Mouse (Mus musculus) left cerebral cortex, postnatal 36 days (tissue): ENCODE measurements around the gene Rps6kc1. TPM values are rescaled to one million over a fixed set of nuclear protein-coding genes. Genes with fewer than 3 reads are reported as not detected.

Experiments used
- DNase-seq, 2 experiments: peaks; one replicate each; pipeline ENCODE4 v3.0.0; 2021 to 2022; ENCODE audit warnings: low spot score in 2 of 2, mixed read lengths in 1 of 2
- intact Hi-C: fragments of 180-260 bp; cut with DNase I; formaldehyde crosslinking; loops from one replicate; pipeline ENCODE4 v1.15.1; 2025
- total RNA-seq, 2 experiments: library from RNA; stranded (reverse); gene quantifications; 2 replicates each; pipeline ENCODE4 v1.2.3; 2021

The Rps6kc1 gene
- total RNA-seq, 2 experiments from 2014 or later: 108 to 116 TPM

- intact Hi-C loops: no loop called here
- DNase-seq: no peak
These were observed 120.8 kb downstream of the Rps6kc1 start for GRCm38 (mm10) chr1:190790720-190791119.

- intact Hi-C loops: no loop called here
- no peak for DNase-seq
These were observed 133.9 kb downstream of the Rps6kc1 start for GRCm38 (mm10) chr1:190777660-190778059.

GRCm38 (mm10) chr1:190776260-190776659 is 135.3 kb downstream of the Rps6kc1 start:
- no peak for DNase-seq
- intact Hi-C loops: no loop called here

GRCm38 (mm10) chr1:190772088-190772885 is 139.3 kb downstream of the Rps6kc1 start:
- DNase-seq: no peak
- intact Hi-C loops: no loop called here

GRCm38 (mm10) chr1:190769748-190770147 is 141.8 kb downstream of the Rps6kc1 start:
- DNase-seq: no peak
- intact Hi-C loops: no loop called here

GRCm38 (mm10) chr1:190768307-190768706 is 143.3 kb downstream of the Rps6kc1 start:
- peak in 1 of 2 experiments; percentile 23 for DNase-seq
- intact Hi-C loops: no loop called here

- intact Hi-C loops: no loop called here
These were observed 143.9 kb downstream of the Rps6kc1 start for GRCm38 (mm10) chr1:190767621-190768020.

GRCm38 (mm10) chr1:190766800-190767199 is 144.8 kb downstream of the Rps6kc1 start:
- intact Hi-C loops: no loop called here
- no peak for DNase-seq

More at GRCm38 (mm10) chr1:190767621-190768020, 143.9 kb downstream of the Rps6kc1 start:
- DNase-seq: no peak

- DNase-seq: peak; percentile 21 to 44
- intact Hi-C loops: no loop called here
These were observed 147.8 kb downstream of the Rps6kc1 start for GRCm38 (mm10) chr1:190763756-190764155.

- intact Hi-C loops: no loop called here
- no peak for DNase-seq
These were observed 149.8 kb downstream of the Rps6kc1 start for GRCm38 (mm10) chr1:190761786-190762185.

- intact Hi-C loops: no loop called here
These were observed 153.7 kb downstream of the Rps6kc1 start for GRCm38 (mm10) chr1:190757899-190758298.

GRCm38 (mm10) chr1:190751794-190752570 is 159.6 kb downstream of the Rps6kc1 start:
- DNase-seq: no peak

More at GRCm38 (mm10) chr1:190757899-190758298, 153.7 kb downstream of the Rps6kc1 start:
- no peak for DNase-seq

GRCm38 (mm10) chr1:190748937-190749336 is 162.6 kb downstream of the Rps6kc1 start:
- intact Hi-C loops: no loop called here
- DNase-seq: no peak

More at GRCm38 (mm10) chr1:190751794-190752570, 159.6 kb downstream of the Rps6kc1 start:
- intact Hi-C loops: no loop called here

- no peak for DNase-seq
- intact Hi-C loops: no loop called here
These were observed 170.1 kb downstream of the Rps6kc1 start for GRCm38 (mm10) chr1:190741421-190741820.

- intact Hi-C loops: no loop called here
- no peak for DNase-seq
These were observed 178.8 kb downstream of the Rps6kc1 start for GRCm38 (mm10) chr1:190732803-190733202.

- DNase-seq: no peak
These were observed 182.0 kb downstream of the Rps6kc1 start for GRCm38 (mm10) chr1:190729516-190730088.

GRCm38 (mm10) chr1:190728111-190728651 is 183.4 kb downstream of the Rps6kc1 start:
- DNase-seq: peak in 1 of 2 experiments; percentile 10
- intact Hi-C loops: no loop called here

More at GRCm38 (mm10) chr1:190729516-190730088, 182.0 kb downstream of the Rps6kc1 start:
- intact Hi-C loops: no loop called here

- intact Hi-C loops: no loop called here
- no peak for DNase-seq
These were observed 184.2 kb downstream of the Rps6kc1 start for GRCm38 (mm10) chr1:190727385-190727784.

GRCm38 (mm10) chr1:190724591-190725380 is 186.8 kb downstream of the Rps6kc1 start:
- DNase-seq: peak in 1 of 2 experiments; percentile 6
- intact Hi-C loops: no loop called here
